Mouse (Mus musculus): ENCODE data around the gene Fosl1. TPM values are rescaled to one million over a fixed set of nuclear protein-coding genes. Genes with fewer than 3 reads are reported as not detected.

The Fosl1 gene
- total RNA-seq, 1 experiment, result 3.0 TPM

GRCm38 (mm10) chr19:5431911-5432464 lies 15.4 kb upstream of the Fosl1 start:
- no peak overlapping the region for H3K4me3 ChIP-seq (ENCODE audit: insufficient read depth in 1 of 2, low read depth in 1 of 2, low read length in 2 of 2, poor library complexity in 1 of 2, severe bottlenecking in 1 of 2)
- 0 out of 2 replicates have a peak, but pooled peaks cover 3% of the 10 kb centered on the region for H3K36me3 ChIP-seq (ENCODE audit: control insufficient read depth, insufficient read depth, low read length, poor library complexity, severe bottlenecking)
- in situ Hi-C loops (cut with MboI; ENCODE audit: low sequenced_read_pairs in 2 of 2, unreplicated experiment in 2 of 2), result no loop called here
- H3K27ac ChIP-seq (ENCODE audit: insufficient read depth, low read depth, low read length, poor library complexity, severe bottlenecking), result no peak overlapping the region
- H3K4me1 ChIP-seq (ENCODE audit: control insufficient read depth in 2 of 2, insufficient read depth in 2 of 2, low read length in 2 of 2, poor library complexity in 1 of 2), result peaks cover 3 to 6% of the 10 kb centered on the region in 2 experiments; a peak in 3 of 4 replicates
- no peak overlapping the region for H3K9ac ChIP-seq (ENCODE audit: insufficient read depth, low read depth, low read length, poor library complexity, severe bottlenecking)
- no peaks in the 10 kb centered on the region for H3K9me3 ChIP-seq (ENCODE audit: control insufficient read depth, insufficient read depth, low read depth, low read length)
- DNase-seq (ENCODE audit: low read depth, low spot score), result no peak
- TF ChIP-seq ZC3H11A (IDR thresholded peaks at IDR 0.05; ENCODE audit: borderline replicate concordance, low read depth, low read length) (no peak), MAFK (IDR thresholded peaks at IDR 0.05; ENCODE audit: insufficient read depth, low read depth, low read length) (no peak), CHD2 (IDR thresholded peaks at IDR 0.05; ENCODE audit: low read depth, low read length) (no peak), HCFC1 (IDR thresholded peaks at IDR 0.05; ENCODE audit: borderline replicate concordance, insufficient read depth, low read length) (no peak), ZNF384 (IDR thresholded peaks at IDR 0.05; ENCODE audit: low read depth, low read length) (no peak)

GRCm38 (mm10) chr19:5432992-5433852 lies 14.1 kb upstream of the Fosl1 start:
- DNase-seq (ENCODE audit: low read depth, low spot score), result no peak
- in situ Hi-C loops (cut with MboI; ENCODE audit: low sequenced_read_pairs in 2 of 2, unreplicated experiment in 2 of 2), result no loop called here
- no peak overlapping the region for H3K27ac ChIP-seq (ENCODE audit: insufficient read depth, low read depth, low read length, poor library complexity, severe bottlenecking)
- H3K9me3 ChIP-seq (ENCODE audit: control insufficient read depth, insufficient read depth, low read depth, low read length), result no peaks in the 10 kb centered on the region
- H3K4me3 ChIP-seq (ENCODE audit: insufficient read depth in 1 of 2, low read depth in 1 of 2, low read length in 2 of 2, poor library complexity in 1 of 2, severe bottlenecking in 1 of 2), result peak overlapping the region; percentile 44 to 53
- TF ChIP-seq ZC3H11A (IDR thresholded peaks at IDR 0.05; ENCODE audit: borderline replicate concordance, low read depth, low read length), result no peak
- TF ChIP-seq CHD2 (IDR thresholded peaks at IDR 0.05; ENCODE audit: low read depth, low read length), result no peak
- no peak for TF ChIP-seq MAFK (IDR thresholded peaks at IDR 0.05; ENCODE audit: insufficient read depth, low read depth, low read length)
- TF ChIP-seq ZNF384 (IDR thresholded peaks at IDR 0.05; ENCODE audit: low read depth, low read length), result no peak
- TF ChIP-seq HCFC1 (IDR thresholded peaks at IDR 0.05; ENCODE audit: borderline replicate concordance, insufficient read depth, low read length), result no peak
- H3K36me3 ChIP-seq (ENCODE audit: control insufficient read depth, insufficient read depth, low read length, poor library complexity, severe bottlenecking), result no peaks in the 10 kb centered on the region
- peaks cover 3 to 8% of the 10 kb centered on the region in 2 experiments; a peak in 3 of 4 replicates for H3K4me1 ChIP-seq (ENCODE audit: control insufficient read depth in 2 of 2, insufficient read depth in 2 of 2, low read length in 2 of 2, poor library complexity in 1 of 2)
- H3K9ac ChIP-seq (ENCODE audit: insufficient read depth, low read depth, low read length, poor library complexity, severe bottlenecking), result peak overlapping the region; percentile 55

GRCm38 (mm10) chr19:5433951-5434350 lies 13.4 kb upstream of the Fosl1 start:
- Histone ChIP-seq H3K4me1 (ENCODE audit: control insufficient read depth in 2 of 2, insufficient read depth in 2 of 2, low read length in 2 of 2, poor library complexity in 1 of 2) (peaks cover 3 to 8% of the 10 kb centered on the region in 2 experiments; a peak in 3 of 4 replicates), H3K27ac (ENCODE audit: insufficient read depth, low read depth, low read length, poor library complexity, severe bottlenecking) (no peak overlapping the region), H3K4me3 (ENCODE audit: insufficient read depth in 1 of 2, low read depth in 1 of 2, low read length in 2 of 2, poor library complexity in 1 of 2, severe bottlenecking in 1 of 2) (no peak overlapping the region; a peak in 1 of 4 replicates), H3K9ac (ENCODE audit: insufficient read depth, low read depth, low read length, poor library complexity, severe bottlenecking) (no peak overlapping the region; the same call in 1 of the 2 replicates), H3K9me3 (ENCODE audit: control insufficient read depth, insufficient read depth, low read depth, low read length) (no peaks in the 10 kb centered on the region), H3K36me3 (ENCODE audit: control insufficient read depth, insufficient read depth, low read length, poor library complexity, severe bottlenecking) (no peaks in the 10 kb centered on the region)
- in situ Hi-C loops (cut with MboI; ENCODE audit: low sequenced_read_pairs in 2 of 2, unreplicated experiment in 2 of 2), result no loop called here
- DNase-seq (ENCODE audit: low read depth, low spot score), result no peak
- TF ChIP-seq ZNF384 (IDR thresholded peaks at IDR 0.05; ENCODE audit: low read depth, low read length), result no peak
- TF ChIP-seq MAFK (IDR thresholded peaks at IDR 0.05; ENCODE audit: insufficient read depth, low read depth, low read length), result no peak

DNA sequence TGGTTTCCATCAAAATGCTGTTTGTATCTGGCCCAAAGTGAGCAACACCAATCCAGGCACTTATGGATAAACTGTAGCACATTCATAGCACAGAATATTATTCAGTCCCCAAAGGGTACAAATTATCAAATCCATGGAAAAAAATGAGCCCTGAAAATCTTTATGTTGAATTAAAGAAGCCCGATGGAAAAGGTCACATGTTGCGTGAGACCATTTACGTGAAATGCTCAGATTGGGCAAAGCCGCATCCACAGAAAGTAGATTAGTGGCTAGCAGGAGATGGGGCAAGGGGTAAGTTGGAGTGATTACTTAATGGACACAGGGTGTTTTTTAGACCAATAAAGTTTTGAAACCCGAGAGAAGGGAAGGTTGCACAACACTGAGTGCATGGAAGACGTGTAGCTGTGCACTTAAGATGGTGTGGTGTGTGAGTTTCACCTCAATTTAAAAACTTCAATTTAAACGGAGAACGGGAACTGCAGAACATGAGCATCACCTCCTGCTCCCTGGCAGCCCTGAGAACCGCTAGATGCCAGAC lies 2.9 kb upstream of the Fosl1 start:
- no peak overlapping the region for H3K4me3 ChIP-seq (ENCODE audit: insufficient read depth in 1 of 2, low read depth in 1 of 2, low read length in 2 of 2, poor library complexity in 1 of 2, severe bottlenecking in 1 of 2)
- H3K4me1 ChIP-seq (ENCODE audit: control insufficient read depth in 2 of 2, insufficient read depth in 2 of 2, low read length in 2 of 2, poor library complexity in 1 of 2), result peaks cover 0 to 3% of the 10 kb centered on the region in 2 experiments; a peak in 1 of 4 replicates
- no peak overlapping the region for H3K9ac ChIP-seq (ENCODE audit: insufficient read depth, low read depth, low read length, poor library complexity, severe bottlenecking)
- H3K27ac ChIP-seq (ENCODE audit: insufficient read depth, low read depth, low read length, poor library complexity, severe bottlenecking), result no peak overlapping the region
- H3K9me3 ChIP-seq (ENCODE audit: control insufficient read depth, insufficient read depth, low read depth, low read length), result no peaks in the 10 kb centered on the region
- TF ChIP-seq ZC3H11A (IDR thresholded peaks at IDR 0.05; ENCODE audit: borderline replicate concordance, low read depth, low read length) (no peak), CHD2 (IDR thresholded peaks at IDR 0.05; ENCODE audit: low read depth, low read length) (no peak), MAFK (IDR thresholded peaks at IDR 0.05; ENCODE audit: insufficient read depth, low read depth, low read length) (no peak), ZNF384 (IDR thresholded peaks at IDR 0.05; ENCODE audit: low read depth, low read length) (no peak), HCFC1 (IDR thresholded peaks at IDR 0.05; ENCODE audit: borderline replicate concordance, insufficient read depth, low read length) (no peak)
- DNase-seq (ENCODE audit: low read depth, low spot score), result no peak
- in situ Hi-C loops (cut with MboI; ENCODE audit: low sequenced_read_pairs in 2 of 2, unreplicated experiment in 2 of 2), result no loop called here
- H3K36me3 ChIP-seq (ENCODE audit: control insufficient read depth, insufficient read depth, low read length, poor library complexity, severe bottlenecking), result no peaks in the 10 kb centered on the region

Data from ES-E14 (cell line).